Mouse (Mus musculus) MEL (cell line): ENCODE measurements around the gene Fut8.

Source experiments
- CTCF ChIP-seq, 3 experiments: IDR thresholded peaks in 2 of 3; conservative IDR thresholded peaks in 1 of 3; 2 replicates each; pipeline ENCODE4 v1.5.1; 2011 to 2012; ENCODE audit warnings: low read length in 3 of 3, low read depth in 2 of 3, mild to moderate bottlenecking in 2 of 3, improper control_type of control experiment in 1 of 3, inconsistent platforms in 1 of 3, mixed read lengths in 1 of 3, moderate library complexity in 1 of 3; ENCODE audit not compliant: control insufficient read depth in 1 of 3, insufficient read depth in 1 of 3, poor library complexity in 1 of 3, severe bottlenecking in 1 of 3
- POLR2A ChIP-seq, 2 experiments: IDR thresholded peaks; 2 replicates each; pipeline ENCODE4 v1.6.1; 2011 to 2012; ENCODE audit warnings: low read length in 2 of 2, mild to moderate bottlenecking in 2 of 2, control low read depth in 1 of 2, improper control_type of control experiment in 1 of 2, low read depth in 1 of 2, moderate library complexity in 1 of 2; ENCODE audit not compliant: control insufficient read depth in 1 of 2, insufficient read depth in 1 of 2, poor library complexity in 1 of 2
- ZNF384 ChIP-seq: IDR thresholded peaks from 2 replicates; pipeline ENCODE4 v1.6.1; 2012; ENCODE audit warnings: low read depth, mild to moderate bottlenecking, inconsistent platforms, low read length, improper control_type of control experiment

- TF ChIP-seq POLR2A (IDR thresholded peaks at IDR 0.05; ENCODE audit: control insufficient read depth in 1 of 2, insufficient read depth in 1 of 2, low read depth in 1 of 2, low read length in 2 of 2, poor library complexity in 1 of 2) (no peak), CTCF (IDR thresholded peaks at IDR 0.05 in 2 of 3, conservative IDR thresholded peaks at IDR 0.05 in 1 of 3; ENCODE audit: control insufficient read depth in 1 of 3, insufficient read depth in 1 of 3, low read depth in 2 of 3, low read length in 3 of 3, poor library complexity in 1 of 3, severe bottlenecking in 1 of 3) (no peak), ZNF384 (no peak)
These were observed 34.8 kb upstream of the Fut8 start for GRCm38 (mm10) chr12:77203136-77203535.
